Mouse (Mus musculus) brain, embryonic 14.5 days (tissue): ENCODE measurements around the gene Mrpl2.

Experiments used
- CTCF ChIP-seq: fragments of 200-500 bp; IDR thresholded peaks from 2 replicates; pipeline ENCODE4 v1.5.1; 2012; ENCODE audit warnings: inconsistent platforms, mild to moderate bottlenecking, moderate library complexity, borderline replicate concordance; ENCODE audit not compliant: insufficient read depth, insufficient read length; ENCODE audit errors: extremely low read depth
- POLR2A ChIP-seq: fragments of 200-500 bp; IDR thresholded peaks from 2 replicates; pipeline ENCODE4 v1.6.1; 2012; ENCODE audit warnings: mild to moderate bottlenecking, inconsistent platforms, borderline replicate concordance; ENCODE audit not compliant: poor library complexity, insufficient read depth, insufficient read length, severe bottlenecking; ENCODE audit errors: extremely low read depth

DNA sequence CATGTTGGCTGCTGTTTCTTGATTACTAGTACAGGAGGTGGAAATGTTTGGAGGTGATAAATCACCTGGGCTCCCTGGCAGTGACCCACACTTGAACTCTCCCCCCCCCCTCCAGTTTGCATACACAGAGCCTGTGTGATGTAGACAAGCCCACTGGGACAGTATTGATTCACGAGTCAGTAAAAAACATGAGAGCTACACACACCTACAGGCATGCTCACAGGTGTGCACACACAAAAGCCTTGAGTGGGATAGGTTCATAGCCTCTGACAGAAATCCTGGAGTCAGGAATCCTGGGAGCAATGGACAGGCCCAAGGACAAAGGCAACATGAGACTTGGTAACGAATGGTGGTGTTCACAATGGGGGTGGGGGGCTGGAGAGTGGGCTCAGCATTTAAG, 33.8 kb upstream of the Mrpl2 start:
- no peak for TF ChIP-seq POLR2A
- no peak for TF ChIP-seq CTCF
